Mouse (Mus musculus): Measurements from ENCODE around the gene Tha1.

- TF ChIP-seq POLR2A (IDR thresholded peaks at IDR 0.05; ENCODE audit: insufficient read depth, low read depth, low read length), result no peak
- TF ChIP-seq CTCF (IDR thresholded peaks at IDR 0.05; ENCODE audit: insufficient read depth, low read depth, low read length), result no peak
Observed at GRCm38 (mm10) chr11:117888168-117888852, 15.0 kb upstream of the Tha1 start.

Data from olfactory bulb, adult 2 months (tissue).